Mouse (Mus musculus) spleen, adult 12 weeks (tissue): ENCODE measurements around the gene Mtmr3.

ENCODE experiments used
- DNase-seq: peaks from one replicate; pipeline ENCODE4 v3.0.0; 2022; ENCODE audit warnings: low spot score

The Mtmr3 gene

DNA sequence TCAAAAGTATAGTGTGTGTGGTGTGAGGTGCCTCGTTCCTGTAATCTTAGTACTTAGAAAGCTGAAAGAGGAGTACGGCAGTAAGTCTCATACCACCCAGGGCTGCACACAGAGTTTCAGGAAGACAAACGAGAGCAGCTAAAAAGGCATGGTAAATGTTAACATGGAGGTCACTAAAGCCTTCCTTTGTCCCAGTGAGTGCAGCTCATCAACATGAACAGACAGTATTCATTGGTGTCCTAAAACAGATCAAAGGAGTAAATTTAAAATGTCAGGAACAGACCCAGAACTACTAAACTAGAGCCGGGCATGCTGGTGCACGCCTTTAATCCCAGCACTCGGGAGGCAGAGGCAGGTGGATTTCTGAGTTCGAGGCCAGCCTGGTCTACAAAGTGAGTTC, 75.7 kb downstream of the Mtmr3 start:
- no peak for DNase-seq

DNA sequence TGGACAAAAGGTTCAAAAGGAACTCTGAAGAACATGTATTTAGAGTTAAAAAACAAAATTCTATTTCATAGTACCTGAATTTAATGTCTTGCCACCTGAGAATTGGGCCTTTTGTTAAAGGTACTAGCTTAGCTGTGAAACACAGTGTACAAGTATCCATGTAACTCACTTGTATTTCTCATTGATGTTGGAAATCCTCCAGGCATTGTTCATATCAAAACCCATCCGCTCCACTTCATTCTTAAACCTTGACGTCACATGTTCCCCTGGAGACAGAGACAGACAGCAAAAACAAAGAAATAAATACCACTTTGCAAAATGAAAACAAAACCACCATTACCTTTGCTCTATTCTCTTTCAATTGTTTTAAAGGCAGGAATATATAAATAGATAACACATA, 87.2 kb downstream of the Mtmr3 start:
- no peak for DNase-seq

DNA sequence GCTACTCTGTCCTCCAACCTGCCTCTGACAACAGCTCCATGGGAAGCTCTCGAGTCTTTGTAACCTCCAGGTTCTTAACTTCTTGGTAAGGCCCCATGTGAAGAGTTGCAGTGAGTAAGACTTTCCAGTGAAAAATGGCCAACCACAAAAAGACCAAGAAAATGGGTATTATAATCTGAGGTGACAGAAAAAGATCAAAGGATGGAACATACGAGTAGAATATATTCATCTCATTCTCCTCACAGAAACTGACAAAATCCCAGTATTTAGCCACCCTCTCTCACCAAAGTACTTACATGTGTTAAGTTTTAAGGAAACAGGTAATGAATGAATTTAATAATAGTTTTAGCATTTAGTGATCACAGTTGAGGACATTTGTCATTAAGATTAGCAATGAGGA, 88.2 kb downstream of the Mtmr3 start:
- no peak for DNase-seq

DNA sequence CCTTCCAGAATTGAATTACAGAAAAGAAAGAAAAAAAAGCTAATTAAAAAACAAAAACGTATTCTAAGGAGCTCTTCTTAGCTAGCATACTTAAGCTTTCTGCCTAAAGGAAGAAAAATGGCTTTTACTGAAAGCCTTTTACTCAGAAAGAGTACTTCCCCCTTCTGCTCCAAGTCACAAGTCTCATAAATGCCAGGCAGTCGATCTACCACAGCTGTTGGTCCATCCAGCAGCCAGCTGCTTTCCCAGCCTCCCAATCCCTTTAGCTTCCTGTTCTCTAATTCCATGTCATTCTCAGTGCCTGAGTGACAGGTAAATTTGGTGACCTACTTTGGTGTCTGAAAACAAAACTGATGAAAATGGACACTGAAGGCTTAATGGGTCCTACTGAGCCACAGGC, 92.5 kb downstream of the Mtmr3 start:
- DNase-seq = no peak

DNA sequence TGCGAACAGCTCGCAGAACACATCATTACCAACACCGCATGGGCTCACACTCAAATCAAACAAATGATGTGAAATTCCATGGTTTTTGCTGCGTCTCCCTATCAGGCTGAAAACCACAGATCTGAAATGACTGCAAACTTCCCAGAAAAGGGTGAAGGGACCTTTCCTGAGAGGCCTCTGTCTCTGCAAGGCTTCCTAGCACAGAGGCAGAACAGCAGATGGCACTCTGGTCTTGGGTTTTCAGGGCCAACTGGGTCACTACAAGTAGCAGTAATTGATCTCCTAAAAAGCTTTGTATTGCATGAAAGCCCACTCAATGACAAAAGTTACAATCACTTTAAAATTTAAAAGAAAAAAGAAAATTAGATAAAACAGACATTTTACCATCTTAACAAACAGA, 93.8 kb downstream of the Mtmr3 start:
- DNase-seq = no peak

DNA sequence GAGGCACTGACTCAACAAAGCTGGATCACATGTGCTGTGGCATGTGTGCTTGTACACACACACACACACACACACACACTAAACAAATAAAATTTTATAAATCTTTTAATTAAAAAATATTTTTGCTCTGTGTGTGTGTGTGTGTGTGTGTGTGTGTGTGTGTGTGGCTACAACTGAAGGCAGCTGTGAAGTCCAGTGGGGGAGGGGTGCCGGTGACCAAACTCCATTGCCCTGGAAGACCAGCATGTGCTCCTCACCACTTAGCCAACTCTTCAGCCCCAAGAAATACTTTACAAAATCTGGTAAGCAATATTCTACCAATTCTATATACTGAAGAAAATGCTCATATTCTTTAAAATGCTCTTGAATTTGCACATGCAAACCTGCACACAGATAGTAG, 94.4 kb downstream of the Mtmr3 start:
- DNase-seq = no peak

DNA sequence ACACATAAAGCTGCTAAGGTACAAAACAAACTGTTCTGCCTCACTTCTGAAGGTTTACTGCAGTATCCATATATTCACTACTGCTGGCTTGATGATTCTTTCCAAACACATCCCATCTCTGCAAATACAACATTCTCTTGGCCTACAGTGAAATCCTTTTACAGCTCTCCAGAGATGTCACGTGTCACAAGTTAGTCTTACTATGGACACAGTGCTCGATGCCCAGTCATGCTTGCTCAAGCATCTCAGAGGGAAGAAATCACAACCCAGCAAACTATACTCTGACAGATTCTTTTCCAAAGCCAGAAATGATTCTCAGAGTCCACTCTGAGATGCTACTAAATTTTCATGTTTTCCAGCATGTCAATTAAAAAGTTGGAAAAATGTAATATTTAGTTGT, 95.2 kb downstream of the Mtmr3 start:
- no peak for DNase-seq

DNA sequence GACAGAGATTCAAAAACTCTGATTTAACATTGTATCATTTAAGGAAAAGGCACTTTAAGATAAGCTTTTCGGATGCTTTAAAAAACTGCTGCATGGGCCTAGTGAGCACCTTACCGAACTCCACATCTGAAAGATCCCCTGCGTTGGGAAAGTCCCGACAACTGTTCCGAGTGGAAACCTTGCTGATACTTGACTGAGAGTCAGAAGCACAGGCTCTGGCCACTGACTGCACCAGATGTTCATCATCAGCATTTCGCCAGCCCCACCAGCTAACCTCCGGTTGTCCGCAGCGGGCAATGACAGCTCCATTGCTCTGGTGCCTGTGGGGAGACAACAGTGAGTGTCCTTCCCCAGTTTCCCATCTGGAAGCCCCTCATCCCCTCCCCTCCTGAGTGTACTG, 95.9 kb downstream of the Mtmr3 start:
- no peak for DNase-seq

DNA sequence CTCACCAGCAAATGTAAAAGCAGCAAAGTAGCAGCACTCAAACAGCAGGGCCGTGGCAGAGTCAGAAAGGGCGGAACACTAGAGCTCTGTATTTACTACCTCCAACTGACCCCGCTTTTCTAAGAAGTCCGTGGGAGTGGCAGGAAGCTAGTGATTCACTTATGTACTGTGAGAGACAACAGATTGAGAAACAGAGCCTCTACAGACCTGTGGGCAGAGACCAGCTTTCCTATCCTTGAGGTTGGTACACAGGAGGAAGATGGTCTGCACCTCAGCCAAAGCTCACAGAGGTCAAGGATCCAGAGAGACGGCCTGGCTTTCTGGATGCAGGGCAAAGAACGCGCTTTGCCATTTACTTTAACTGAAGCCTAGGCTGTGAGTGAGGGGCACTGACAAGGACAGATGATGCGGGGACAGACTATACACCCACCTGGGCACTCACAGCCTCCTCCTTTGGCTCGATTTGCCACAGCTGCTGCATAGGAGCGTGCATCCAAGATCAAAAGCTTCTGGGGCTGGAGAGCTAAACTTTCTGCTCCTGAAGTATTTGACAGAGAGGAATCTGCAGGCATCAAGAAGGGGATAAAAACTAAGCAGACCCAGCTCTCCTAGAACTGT, 97.1 kb downstream of the Mtmr3 start:
- no peak for DNase-seq

DNA sequence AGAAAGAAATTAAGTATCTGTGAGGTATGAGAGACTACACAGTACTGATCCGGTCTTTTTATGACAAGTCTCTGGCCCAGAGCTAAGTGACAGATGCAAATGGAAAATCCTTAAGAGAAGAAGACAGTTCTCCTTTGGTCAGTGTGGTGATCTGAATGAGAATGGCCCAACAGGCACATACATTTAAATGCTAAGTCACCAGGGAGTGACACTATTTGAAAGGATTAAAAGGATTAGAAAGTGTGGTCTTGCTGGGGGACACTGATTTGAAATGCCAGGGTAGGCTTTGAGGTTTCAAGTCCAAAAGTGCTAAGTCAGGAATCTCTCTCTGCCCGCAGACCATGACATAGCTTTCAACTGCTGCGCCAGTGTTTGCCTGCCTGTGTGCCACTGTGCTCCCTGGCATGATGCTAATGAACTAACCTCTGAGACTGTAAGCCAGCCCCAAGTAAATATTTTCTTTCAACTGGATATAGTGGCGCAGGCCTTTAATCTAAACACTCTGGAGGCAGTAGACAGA, 99.6 kb downstream of the Mtmr3 start:
- no peak for DNase-seq

DNA sequence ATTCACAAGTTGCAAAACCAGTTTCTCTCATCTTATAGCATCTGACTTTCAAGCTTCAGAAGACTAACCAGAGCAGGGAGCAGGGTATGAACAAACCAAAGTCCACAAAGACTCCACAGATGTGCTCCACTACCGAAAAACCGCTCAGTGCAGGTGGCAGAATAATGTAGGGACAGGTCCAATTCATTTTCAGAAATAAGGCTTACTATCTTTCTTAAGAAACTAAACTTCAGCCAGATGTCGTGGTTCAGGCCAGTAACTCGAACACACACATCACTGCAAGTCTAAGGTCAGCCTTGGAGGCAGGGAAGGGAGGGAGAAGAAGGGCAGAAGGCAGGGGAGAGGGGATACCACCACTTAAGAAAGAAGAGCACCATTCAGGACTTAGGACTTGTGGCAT, 105.5 kb downstream of the Mtmr3 start:
- DNase-seq = no peak

DNA sequence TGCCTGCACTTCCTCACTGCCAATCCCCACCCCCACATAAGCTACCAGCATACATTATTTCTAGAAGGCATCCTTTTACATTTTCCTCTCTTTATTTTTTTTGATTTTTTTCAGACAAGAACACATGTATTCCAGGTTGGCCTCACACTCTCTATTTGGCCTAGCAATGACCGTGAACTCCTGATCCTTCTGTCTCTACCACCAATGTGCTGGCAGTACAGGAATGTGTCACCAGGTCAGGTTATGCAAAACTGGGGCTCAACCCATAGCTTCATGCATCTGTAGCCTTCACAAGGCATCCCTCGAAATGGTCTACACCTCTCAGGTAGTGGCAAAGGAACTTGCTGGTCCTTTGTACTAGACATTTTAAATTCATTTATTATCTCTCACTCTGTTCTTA, 105.9 kb downstream of the Mtmr3 start:
- DNase-seq = no peak

DNA sequence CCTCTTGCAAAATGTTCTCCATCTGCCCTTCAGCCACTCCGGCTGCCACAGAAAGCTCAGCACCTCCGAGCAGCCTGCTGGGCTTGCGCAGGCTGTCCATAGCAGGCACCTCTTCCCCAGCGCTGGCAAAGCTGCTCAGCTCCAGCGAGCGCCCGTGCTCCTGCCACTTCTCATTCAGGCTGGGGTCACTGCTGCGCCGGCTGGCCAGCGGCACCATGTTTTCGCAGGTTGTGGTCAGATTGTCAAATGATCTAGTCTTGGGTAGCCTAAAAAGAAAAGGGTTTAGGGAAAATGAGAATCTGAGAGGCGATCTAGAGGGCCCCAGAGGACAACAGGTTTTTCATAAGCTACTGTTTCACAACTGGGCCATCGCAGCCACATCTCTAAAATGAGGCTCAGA, 106.3 kb downstream of the Mtmr3 start:
- DNase-seq = no peak

DNA sequence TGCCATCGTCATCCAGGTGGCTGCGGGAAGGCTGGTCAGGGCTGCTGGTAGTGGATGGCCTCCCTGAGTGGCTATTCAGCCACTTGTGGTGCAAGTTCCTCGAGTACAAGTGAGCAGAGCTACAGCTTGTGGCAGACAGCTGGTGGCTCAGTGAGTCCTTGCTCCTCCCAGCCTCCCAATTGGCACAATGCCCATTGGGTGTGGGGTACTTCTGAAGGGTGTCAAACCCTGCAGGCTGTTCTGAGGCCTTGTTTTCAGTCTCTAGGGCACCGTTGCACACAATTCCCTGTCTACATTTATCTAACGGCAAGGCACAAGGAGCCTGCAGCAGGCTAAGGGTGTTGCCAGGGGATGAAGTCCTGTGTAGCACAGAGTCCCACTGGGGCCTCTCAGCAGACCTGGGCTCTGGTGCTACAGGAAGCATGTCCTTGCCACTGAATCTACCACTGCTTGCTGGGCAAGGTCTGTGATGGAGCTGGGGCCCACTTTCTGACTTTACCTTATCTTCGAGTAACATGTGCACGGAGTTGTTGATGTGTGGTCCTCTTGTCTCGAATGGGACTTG, 107.2 kb downstream of the Mtmr3 start:
- no peak for DNase-seq

DNA sequence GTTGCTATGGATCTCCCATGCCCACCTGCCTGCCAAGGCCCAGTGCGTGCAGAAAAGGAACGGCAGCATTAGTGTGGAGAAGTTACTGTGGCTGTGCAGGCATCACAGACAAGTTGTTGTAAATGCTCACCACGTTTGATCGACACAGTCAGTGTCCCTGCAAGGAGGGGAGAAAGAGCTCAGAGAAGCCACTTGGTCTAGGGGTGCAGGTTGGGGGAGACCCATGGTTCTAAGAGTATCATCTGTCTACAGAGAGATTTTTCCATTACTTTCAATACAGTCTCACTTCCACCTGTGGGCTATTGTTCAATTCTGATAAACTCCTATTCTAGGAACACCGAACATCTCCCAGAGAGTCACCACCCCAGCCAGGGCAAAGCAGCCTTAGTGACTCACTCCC, 110.1 kb downstream of the Mtmr3 start:
- no peak for DNase-seq

DNA sequence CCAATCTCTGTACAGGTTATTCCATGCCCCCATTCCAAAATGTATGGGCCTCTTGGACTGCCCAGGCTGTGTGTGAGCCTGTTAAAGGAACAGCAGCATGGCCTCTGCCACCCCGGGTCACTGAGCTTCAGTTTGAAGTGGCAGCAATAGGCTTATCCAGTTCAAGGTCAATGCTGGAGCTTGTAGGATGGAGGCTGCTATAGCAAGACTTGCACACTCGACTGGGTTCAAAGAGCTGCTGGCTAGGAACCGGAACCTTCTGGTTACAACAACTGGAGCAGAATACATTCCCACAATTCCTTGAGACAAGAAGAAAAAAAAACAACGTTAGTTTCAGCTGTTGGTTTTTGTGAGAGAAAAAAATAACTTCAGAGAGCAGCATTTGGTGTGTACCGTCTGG, 112.0 kb downstream of the Mtmr3 start:
- no peak for DNase-seq

DNA sequence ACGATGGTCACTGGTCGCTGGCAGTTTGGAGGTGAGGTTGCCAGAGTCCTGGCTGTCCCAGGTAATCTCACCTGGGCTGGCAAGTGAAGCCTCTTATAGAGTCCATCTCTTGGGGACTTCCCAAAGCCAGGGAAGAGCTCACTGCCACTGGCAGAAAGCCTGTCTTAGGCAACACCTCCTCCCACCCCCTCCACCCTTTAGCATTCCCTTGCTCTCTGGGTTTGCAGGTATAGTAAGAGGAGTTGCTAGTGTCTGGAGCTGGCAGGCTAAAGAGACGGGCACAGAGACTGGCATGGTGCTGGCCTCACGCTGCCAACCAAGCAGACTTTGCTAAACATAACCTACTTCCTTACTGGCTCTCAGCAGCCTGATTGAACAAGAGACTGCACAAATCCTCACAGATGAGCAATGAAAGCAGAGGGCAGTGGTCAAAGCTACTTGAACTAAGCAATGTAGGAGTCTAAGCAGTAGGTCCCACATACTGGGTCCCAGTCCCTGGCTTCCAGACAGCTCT, 118.4 kb downstream of the Mtmr3 start:
- no peak for DNase-seq

DNA sequence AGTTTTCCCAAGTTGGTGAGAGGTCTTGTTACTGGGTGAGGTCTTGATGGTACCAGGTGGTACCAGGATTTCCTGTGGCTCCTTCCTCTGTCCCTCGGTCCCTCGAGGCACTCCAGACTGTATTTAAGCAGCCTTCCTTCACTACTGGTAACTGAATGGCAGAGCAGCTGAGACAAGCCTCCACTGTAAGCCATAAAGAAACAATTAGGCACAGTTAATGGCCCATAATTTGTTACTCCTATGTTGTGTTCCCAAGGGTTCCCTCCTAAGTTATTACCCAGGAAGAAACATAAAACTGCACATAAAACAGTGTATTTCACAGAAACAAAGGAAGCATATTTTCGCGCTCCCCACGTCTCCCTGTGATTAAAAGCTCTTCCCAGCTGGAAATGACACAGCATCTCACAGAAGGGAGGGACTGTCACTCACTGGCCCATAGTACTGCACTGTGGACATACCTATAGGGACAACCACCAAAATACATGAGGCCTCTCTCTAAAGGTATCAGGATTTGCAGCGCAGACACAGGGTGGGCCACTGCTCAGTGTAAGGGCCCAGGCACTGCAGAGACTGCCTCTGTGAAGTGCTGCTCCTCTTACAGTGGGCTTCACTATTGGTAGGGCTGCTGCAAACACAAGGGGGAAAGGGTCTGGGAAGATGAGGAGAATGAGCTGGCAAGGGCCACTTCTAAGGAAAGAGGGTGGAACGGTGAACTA, 122.0 kb downstream of the Mtmr3 start:
- DNase-seq = no peak

DNA sequence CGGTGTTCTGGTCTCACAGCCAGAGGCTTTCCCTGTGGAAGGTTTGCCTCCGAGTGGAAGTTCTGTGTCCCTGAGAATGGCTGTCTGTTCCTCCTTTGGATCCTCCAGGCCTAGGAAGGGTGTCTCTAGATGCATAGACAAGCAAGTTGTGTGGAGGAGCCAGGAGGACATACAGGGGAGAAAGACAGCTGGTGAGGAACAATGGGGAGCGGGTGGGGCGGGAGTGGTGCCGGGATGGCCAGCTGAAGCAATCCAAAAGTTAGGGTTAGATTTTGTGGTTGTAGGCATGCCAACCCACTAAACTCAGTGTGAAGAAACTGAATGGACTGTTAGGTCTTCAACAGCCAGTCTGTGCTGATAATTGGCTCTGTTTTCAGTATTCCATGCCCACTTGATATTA, 122.9 kb downstream of the Mtmr3 start:
- no peak for DNase-seq

DNA sequence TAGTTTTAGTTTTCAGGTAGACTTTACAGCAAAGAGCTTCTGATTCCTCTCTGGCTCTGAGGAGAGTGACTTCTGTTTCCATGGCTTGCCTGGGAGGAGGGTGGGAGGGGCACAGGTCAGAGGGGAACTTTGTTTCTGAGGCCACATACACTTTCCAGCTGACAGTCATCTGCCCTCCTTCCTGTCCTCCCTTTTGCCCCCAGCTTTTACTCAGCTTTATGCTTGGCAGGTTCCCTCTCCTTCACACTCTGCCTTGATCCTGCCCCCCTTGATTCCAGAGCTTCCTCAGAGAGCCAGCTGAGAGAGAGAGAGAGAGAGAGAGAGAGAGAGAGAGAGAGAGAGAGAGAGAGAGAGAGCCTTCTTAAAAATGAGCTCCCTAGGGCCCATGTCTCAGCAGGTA, 123.4 kb downstream of the Mtmr3 start:
- DNase-seq = no peak

DNA sequence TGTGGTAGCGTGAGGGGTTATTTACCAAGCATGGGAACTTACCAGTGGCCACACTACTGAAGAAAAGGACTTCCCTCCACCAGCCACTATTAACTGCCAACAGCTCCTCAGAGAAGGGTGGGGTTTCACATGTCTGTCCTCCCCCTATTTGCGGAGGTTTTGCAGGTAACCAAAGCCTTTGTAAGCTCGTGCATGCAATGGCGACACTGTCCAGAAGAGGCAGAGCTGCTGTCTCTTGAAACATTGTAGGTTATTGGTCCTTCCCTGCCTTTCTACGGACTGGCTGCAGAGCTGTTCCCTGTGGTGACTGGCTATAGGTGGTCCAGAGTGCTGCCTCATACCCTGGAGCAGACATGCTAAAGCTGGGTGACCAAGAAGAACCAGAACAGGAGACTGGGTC, 125.6 kb downstream of the Mtmr3 start:
- DNase-seq = no peak

DNA sequence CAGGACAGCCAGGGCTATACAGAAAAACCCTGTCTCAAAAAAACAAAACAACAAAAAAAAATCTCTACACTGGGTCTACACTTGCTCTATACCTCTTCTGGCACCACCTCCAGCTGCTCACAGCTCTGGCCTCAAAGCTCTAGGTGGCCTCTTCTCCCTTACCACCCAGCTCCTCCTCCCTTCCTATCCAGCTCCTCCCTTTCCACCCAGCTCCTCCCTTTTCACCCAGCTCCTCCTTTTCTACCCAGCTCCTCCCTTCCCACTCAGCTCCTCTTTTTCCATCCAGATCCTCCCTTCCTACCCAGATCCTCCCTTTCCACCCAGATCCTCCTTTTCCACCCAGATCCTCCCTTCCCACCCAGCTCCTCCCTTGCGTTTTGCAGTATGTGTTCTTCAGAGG, 127.2 kb downstream of the Mtmr3 start:
- DNase-seq = no peak

DNA sequence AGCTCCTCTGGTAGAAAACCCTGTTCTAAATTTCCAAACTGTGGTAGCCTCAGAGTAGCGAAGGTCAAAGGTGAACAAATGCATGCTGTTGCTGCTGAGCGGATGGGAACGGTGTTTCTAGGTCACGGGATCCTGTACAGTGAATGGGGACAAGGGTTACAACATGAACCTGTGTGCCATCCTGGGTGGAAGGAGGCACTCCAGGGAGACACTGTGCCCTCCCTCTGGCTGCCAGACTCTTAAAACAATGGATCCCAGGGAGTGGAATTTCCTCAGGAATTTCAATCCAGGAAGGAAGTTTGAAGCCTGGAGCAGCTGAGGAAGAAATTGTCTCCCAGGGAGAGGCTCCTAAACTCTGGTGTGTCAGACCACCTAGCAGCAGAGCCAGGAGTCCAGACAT, 128.5 kb downstream of the Mtmr3 start:
- no peak for DNase-seq

DNA sequence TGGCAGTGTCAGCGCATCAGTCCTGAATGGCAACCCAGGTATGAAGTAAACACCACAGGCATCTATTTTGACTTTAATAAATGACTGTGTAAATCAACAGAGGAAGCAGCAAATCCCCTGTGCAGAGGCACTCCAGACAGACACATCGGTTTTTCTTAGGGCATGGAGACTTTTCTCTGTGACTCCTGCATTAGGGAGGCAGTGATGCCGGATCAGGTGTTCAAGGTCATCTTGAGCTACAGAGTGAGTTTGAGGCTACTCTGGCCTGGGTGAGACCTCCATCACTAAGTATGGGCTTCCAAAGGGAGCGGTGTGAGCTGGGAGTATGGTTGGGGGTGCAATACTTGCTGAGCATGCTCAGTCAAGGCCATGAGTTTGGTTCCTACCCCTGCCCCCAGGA, 130.0 kb downstream of the Mtmr3 start:
- no peak for DNase-seq
